Mouse (Mus musculus): ENCODE results near the gene D630039A03Rik.

D630039A03Rik gene

DNA sequence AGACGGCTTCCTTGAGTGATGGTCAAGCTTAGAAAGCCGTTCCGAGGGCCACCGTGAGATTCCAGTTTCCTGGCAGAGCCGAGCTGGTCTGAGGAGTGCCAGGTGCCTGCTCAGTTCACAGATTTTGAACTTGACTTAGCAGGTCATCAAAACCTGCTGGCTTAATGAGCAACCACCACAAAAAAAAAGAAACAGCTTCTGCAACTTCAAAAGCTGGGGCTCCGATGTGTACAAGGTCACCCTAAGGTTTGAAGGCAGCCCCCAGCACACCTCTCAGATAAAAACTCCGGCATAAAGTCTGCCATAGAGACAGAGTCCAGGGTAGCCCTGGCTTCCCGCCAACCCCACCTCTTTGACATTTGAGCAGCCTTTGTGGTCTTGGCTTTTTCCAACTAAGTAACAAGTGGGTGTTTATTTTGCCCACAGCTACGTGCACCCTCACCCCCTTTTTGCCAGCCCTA lies at the start of gene D630039A03Rik:
TSS of gene D630039A03Rik (minus strand) at position 97 of the 461 bp plus-strand sequence.
- peak; percentile 54 to 65 for DNase-seq

DNA sequence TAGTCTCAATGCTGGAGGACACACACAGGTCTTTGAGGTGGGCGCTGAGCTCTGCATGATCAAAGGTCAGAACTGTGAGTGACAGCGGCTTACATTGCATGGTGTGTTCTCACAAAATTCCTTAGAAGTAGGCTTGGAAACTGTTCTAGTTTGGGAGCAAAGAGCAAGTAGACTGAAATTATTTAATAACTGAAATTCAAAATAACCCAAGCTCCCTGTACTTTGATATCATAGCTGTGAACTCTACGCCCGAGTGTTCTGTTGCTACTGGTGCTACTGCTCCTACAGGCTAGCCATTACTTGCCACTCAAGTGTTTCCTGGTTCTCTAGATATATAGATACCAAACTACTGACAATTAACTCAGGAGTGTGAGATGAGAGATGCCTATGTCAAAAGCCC lies 49.4 kb upstream of the D630039A03Rik start:
- no peak for DNase-seq

DNA sequence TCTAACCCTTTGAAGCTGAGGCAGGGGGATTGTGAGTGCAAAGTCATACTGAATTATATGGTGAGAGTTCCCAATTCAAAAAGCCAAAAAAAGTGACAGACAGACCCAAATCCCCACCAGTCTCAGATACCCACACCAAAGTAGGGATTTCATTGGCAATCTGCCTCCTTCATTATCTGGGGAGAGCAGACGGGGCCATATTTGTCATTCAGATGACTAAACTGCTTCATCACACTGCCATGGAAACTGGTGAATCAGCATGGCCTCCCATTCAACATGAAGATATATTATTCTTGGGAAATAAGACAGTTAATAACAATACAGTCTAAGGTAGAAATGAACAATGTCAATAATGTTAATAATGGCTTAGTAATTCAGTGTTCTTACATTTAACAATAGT lies 48.0 kb upstream of the D630039A03Rik start:
- no peak for DNase-seq

DNA sequence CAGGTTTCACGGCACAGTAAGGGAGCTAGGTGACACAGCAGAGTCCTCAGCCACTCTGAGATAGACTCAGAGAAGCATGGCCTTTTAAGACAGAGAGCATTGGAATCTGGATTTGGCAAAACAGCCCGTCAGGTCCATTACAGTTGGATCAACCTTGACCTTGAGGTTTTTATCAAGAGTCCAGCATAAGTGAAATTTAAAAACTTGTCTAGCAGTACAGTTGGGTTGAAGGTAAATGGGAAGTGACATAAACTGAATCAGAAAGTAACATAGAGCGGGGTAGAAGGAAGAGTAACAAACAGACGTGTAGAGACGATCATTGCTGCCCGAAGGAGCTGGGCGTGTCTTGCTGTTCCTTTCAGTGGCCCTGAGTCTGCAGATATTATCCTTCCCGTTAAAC lies 43.0 kb upstream of the D630039A03Rik start:
- no peak for DNase-seq

DNA sequence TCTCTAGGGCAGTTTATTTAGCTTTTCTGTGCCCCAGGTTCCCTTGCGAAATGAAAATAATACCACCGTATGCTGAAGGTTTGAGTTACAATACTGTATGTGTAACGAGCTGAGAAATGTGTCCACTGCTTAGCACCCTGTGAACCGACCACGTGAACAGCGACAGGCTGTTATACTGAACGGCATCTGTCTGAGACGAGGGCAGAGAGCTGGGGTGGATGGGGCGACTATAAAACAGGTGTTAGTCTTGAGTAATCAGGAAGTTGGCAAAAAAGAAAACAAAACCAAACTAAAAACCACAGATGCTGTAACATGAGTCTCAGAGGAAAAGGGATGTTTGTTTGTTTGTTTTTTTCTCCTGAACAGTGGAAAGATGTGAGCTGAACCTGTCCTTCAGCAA lies 42.0 kb upstream of the D630039A03Rik start:
- DNase-seq, result no peak

DNA sequence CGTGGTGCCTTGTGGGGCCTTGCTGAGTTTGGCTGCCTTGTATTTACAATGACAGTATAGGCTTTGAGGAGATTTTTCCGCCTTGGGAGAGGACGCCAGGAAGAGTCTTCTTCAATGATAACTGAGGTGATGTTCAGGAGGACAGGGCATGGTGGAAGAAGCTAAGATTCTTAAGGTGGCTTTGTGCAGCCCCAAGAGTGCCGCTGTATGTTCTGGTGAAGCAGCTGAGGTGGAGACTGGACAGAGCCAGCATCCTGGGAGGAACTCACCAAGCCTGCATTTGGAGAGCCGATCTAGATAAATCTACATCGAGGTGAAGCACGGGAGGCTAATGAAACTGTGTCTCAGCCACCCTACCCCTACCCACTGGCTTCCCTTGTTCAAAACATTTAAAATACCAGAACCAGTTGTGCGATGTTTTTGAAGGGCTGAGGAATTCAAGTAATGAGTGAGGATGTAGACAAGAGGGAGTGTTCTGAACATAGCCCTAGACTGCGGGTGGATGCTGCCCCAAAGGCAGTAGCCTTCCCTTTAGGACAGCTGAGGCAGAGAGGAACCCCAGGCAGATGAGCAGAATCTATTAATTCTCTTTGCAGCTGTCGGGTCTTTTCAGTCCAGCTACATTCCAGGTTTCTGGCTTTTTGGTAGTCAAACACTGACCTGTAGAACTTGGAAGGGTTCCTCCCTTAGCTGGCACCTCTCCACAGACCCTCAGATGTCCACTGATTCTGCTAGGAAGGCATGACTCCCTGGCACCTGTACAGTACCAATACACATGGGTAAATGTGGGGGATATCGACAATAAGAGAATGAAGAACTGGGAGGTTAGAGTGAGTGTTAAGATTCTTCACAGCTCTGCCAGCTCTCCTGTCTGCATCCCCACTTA lies 41.3 kb upstream of the D630039A03Rik start:
- DNase-seq, result peak; percentile 17 to 18

DNA sequence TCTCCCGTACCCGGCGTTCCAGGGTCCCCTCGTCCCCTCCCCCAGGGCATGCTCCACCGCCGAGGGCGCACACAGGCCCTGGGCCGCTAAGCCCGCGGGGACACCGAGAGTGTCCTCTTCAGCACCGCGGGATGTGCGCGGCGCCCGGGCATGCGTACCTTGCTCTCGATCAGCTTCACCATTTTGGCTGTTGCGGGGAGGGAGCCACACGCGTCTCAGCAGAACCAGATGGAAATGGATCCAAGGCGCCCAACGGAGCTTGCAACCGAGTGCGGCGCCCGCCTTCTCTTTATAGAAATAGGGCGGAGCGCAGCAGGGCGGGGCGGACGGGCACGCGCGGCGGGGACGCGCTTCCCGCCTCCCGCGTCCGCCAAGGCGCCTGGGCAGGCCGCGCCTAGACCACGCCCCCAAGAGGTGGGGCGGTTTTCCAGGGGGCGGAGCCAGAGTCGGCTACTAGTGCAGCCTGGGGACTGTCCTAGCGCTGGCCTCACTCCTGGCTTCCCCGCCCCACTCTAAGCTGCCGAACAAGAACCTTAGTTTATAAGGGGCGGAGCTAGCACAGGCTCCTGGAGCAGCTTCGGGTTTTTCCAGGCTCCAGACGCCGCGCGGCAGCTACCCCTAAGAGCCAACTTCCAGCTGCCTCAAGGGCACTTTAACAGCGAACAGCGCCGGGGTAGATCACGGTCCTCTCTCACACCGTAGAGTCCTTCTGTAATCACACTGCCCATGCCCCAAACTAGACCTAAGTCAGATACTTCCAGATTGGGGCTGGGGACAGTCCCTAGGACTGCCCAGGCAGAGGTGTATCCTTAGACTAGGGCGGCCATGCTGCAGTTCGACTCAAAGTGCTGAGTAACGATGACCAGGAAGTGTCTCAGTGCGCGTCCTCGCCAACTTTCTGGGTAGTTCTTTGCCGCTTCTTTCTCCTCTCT lies 40.2 kb upstream of the D630039A03Rik start, which contains the start of gene Txn1:
TSS of gene Txn1 (minus strand) at position 383 of the 932 bp plus-strand sequence.
- peak; percentile 96 to 98 for DNase-seq

DNA sequence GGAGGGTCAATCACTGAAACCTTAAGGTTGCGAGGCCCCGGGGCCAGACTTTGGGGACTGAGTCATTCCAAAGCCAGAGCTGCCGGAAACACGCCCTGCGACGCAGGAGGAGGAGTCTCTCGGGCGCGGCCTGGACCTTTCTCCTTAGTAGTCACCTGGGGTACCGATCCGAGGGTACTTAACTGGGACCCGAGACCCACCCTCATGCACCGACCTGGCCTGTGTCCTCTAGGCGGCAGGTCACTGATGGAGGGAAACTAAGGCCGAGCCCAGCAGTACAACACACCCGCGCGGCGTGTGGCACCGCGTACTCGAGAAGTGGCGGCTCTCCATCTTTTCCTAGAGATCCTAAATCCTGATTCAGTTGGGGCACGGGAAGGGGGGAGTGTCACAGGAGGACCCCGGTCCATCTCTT lies 39.5 kb upstream of the D630039A03Rik start:
- peak; percentile 74 to 79 for DNase-seq

DNA sequence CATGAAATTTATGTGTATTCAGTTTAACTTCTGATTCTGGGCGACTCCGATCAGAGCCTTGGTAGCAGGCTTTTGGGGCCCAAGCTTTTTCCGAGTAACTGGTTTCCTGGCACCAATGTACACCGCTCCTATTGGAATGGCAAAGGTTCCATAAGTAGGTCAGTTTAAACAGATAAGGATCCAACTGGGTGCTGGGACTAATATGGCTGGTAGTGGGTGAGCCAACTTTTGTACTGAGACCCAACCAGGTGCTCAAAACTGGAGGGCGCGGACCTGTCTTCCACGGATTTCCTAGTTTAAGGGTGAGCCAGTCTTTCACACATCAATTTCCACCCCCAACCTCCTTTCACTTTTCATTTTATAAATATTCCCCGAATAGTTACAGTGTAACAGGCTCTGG lies 38.9 kb upstream of the D630039A03Rik start:
- DNase-seq, result peak; percentile 9 to 19

DNA sequence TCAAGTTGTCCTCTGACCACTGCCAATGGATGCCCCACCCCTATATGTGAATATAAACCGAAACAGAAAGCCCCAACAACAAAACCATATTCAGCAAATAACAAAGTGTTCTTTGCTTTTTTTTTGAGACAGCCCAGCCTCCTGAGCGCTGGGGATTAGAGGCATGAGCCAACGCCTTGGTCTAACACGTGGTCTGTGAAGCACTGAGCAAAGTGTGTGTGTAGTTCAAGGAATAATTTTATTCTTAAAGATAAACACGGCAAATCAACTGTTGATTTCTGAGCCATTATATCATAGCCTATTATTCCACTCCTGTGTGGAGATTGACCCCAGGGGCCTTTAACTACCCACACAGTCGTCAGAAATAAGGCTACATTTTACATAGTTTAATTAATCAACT lies 38.5 kb upstream of the D630039A03Rik start:
- no peak for DNase-seq

DNA sequence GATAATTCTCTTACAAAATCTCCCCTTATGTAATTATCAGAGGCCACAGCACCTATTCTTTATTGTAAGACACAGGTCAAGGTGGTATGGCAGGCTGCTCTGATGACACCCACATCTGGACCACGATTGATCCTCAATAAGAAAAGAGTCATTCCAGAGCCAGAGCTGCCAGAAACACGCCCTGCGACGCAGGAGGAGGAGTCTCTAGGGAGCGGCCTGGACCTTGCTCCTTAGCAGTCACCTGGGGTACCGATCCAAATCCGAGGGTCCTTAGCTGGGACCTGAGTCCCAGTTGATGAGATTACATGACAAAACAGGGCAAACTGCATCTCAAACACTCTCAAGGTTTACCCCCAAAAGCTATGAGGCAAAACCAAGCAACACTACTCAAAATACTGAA lies 37.7 kb upstream of the D630039A03Rik start:
- no peak for DNase-seq

DNA sequence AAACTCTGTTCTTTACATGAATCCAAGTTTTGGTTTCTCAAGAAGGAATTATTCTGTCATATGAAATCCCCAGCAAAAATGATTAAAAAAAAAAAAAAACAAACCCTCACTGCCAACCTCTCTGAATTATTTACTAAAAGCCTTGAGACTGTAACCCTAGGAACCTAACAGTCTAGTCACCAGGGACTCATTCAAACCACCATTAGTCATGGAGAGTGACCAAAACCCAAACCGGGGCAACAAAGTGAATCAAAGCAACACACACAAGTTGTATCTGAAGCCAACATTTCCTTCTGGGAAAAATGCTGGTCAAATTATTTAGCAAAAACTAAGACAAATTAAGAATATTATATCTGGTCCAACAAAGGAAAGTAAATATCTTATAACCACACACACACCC lies 36.8 kb upstream of the D630039A03Rik start:
- DNase-seq, result no peak

DNA sequence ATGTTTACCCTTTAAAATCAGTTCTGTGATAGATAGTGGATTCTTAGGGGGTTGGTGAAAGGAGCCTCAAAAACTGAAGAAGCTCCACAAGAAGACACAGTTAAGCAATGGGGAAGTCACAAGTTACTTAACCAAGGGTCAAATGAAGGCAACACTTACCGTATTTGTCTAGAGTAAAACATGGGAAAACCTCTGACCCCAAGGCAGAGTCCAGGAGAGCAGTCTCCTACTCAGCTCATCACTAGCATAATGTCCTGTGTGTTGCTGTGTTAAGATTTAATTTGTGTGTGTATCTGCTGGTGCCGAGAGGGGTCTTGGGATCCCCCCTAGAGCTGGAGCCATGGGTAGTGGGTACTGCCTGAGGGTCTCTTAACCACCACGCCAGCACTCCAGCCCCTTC lies 36.3 kb upstream of the D630039A03Rik start:
- DNase-seq, result no peak

DNA sequence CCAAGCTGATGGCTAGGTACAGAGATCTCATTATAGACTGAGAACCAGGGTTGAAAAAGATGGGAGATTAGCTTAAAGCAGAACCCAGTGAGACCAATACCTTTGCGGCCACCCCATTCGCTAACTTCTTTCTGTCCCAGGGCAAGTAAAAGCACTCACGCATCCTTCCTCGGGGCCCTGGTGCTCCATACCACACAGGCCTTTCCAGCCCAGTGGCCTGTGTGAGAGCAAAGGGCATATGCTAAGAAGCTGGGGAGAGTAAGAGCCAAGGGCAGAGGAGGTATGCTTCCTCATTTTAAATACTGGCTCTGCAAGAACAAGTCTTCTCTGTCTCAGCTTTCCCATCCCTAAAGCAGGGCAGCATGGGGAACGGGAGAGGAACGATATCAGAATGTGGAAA lies 33.8 kb upstream of the D630039A03Rik start:
- DNase-seq, result no peak

DNA sequence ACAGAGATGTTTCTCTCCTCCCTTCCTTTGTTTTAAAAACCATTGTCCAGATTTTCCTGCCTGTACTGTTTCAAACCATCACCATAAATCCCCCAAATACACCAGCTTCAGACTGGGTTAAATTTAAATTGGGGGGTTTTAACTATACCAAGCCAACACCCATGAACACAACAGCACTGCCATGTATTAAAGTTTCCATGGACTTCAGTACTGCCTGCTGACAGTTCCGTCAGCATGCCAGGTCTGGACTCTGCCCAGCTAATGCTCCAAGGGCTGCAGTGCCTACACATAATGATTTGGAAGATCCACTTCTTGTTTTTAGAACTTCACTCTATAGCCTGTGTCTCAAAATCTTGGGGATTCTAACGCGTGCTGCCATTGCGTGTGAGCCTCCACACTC lies 31.4 kb upstream of the D630039A03Rik start:
- no peak for DNase-seq

DNA sequence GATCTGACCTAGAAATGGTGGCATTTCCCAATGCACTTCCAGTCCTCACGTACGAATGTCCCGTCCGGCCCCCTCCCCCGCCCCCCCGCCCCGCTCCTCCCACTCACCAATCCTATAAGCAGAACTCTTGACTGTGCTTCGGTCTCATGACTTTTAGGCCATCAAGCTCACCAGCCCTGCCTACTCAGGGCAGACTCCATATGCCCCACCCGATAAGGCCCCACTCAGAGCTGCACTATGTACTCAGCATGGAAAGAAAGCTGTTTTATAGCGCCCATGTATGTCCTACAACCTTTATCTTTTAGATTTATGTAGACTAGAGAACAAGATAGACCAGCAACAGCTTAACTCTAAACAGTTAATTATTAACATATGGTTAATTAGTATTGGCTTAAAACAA lies 30.9 kb upstream of the D630039A03Rik start:
- DNase-seq, result no peak

DNA sequence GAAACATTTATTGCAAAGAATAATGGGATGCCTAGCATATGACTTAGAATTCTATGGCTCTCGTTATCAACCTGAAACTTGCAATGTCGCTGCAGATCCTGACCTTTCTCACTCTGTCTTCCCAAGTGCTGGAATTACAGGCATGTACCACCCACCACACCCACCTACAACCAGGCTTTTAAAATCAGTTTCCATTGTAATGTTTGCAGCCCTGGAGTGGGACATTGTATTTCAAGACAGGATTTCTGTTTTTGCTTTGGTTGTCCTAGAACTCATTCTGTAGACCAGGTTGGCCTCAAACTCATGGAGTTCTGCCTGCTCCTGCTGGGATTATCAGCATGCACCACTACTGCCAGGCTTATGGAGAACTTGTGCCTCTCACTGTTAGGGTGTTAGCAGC lies 26.8 kb upstream of the D630039A03Rik start:
- DNase-seq, result no peak

DNA sequence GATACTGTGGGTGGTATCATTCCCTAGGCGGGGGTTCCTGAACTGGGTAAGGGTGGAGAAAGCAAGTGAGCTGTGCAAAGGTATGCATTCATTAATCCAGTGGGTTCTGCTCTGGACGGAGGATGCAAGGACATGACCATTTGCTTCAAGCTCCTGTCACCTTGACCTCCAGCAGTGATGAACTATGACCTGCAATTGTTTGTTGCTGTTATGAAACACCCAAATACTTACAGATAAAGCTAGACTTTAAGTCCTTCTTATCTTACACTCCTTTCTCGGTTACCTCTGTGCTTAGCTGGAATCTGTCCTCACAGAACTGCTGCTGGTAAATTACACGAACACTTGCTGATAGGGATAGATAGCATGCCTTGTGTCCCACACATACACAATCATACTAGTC lies 24.5 kb upstream of the D630039A03Rik start:
- no peak for DNase-seq

DNA sequence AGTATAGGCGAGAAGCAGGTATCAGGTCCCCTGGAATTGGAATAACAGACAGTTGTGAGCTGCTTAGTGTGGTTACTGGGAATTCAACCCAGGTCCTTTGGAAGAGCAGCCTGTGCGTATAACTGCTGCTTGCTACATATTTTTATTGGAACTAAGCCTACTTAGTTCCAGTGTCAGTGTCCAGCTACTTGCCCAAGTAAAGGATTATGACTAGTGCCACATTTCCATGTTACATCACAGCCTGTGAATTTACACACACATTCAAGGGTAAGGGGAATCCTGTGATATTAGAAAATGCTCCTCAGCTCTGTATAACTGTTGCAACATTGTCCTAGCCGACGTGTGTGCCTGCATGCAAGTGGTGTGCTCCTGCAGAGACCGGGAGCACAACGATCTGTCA lies 21.2 kb upstream of the D630039A03Rik start:
- DNase-seq, result no peak

DNA sequence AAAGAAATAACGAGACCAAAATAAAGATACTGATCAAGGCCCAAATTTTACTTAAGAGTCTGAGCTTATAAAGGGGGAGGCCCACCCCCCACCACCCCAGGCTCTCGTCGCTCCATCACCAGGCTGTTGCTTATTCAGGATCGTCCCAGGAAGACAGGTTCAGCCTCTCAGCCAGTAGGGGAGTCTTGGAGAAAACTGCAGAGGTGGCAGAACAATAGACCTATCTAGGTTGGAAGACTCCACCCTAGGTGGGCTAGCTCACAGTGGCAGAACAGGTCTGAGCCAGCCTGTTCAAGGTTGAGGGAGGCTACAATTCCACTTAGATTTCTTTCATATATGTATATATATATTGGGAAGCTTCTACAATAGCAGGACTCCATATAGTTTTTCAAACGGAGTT lies 18.1 kb upstream of the D630039A03Rik start:
- no peak for DNase-seq

DNA sequence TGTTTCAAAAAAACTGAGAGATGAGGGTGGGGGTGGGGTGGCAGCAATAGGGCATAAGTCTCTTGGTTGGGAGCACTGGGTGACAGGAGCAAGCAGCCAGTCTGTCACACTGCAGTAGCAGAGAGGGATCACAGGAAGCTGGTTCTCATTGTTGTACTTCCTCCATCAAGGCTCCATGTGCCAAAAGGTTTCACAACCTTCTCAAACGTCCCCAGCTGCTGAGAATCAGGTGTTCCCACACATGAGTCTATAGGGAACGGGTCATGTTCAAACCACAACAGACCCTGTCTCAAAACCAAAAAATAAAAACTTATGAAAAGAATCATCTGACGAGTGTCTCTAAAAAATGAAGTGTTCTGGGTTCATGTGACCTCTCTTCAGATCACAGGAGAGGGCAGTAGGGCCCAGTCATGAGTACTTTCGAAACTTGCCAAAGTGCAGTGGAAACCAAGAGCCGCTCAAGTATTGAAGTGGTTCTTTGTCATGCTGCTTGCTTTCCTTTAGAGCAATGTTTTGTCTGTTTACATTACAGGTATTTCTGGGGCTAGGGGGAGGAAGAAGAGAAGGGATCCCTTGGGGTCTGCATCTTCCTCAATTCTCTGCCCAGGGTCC lies 14.6 kb upstream of the D630039A03Rik start:
- no peak for DNase-seq

DNA sequence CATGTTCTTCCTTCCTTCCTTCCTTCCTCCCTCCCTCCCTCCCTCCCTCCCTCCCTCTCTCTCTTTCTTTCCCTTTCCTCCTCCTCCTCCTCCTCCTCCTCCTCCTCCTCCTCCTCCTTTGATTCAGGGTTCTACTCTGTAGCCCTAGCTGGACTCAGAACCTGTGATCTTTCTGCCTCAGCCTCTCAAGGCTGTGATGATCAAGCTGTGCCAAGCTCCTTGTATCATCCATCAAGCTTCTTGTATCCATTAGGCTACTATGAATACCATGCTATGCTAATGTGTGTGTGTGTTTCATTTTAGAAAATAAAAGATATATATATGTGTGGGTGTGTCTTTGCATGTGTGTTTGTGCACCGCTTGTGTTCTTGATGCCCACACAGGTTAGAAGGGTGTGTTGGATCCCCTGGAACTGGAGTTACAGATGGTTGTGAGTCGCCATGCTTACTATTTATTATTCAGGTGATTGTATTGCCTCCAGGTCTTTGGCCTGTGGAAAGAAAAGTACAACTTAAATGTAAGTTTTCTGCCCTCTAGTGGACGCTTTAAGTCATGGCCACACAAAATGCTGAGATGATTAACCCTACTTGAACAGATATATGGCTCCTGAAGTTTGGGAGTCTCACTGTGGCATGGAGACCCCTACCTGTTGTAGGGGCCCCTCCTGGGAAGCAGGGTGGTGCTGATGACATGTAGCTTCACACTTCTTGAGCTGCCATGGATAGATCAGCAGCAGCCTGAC lies 11.5 kb upstream of the D630039A03Rik start:
- DNase-seq, result peak; percentile 23 to 37
